Mouse (Mus musculus): Measurements from ENCODE around the gene Gpi1.

- TF ChIP-seq CTCF (IDR thresholded peaks at IDR 0.05; ENCODE audit: borderline replicate concordance, insufficient read depth, low read length) = no peak
- TF ChIP-seq POLR2A (IDR thresholded peaks at IDR 0.05; ENCODE audit: low read depth, low read length) = no peak
Observed at GRCm38 (mm10) chr7:34216474-34216873, 13.7 kb downstream of the Gpi1 start.

Data from embryonic fibroblast, embryonic 13.5 days (primary cell).